Mouse (Mus musculus) cerebellum, postnatal 4 days (tissue): ENCODE measurements around the gene Ercc2.

Experiments used
- DNase-seq, 2 experiments: peaks; one replicate each; pipeline ENCODE4 v3.0.0; 2022; ENCODE audit warnings: low spot score in 2 of 2, mixed read lengths in 1 of 2

Ercc2 gene

DNA sequence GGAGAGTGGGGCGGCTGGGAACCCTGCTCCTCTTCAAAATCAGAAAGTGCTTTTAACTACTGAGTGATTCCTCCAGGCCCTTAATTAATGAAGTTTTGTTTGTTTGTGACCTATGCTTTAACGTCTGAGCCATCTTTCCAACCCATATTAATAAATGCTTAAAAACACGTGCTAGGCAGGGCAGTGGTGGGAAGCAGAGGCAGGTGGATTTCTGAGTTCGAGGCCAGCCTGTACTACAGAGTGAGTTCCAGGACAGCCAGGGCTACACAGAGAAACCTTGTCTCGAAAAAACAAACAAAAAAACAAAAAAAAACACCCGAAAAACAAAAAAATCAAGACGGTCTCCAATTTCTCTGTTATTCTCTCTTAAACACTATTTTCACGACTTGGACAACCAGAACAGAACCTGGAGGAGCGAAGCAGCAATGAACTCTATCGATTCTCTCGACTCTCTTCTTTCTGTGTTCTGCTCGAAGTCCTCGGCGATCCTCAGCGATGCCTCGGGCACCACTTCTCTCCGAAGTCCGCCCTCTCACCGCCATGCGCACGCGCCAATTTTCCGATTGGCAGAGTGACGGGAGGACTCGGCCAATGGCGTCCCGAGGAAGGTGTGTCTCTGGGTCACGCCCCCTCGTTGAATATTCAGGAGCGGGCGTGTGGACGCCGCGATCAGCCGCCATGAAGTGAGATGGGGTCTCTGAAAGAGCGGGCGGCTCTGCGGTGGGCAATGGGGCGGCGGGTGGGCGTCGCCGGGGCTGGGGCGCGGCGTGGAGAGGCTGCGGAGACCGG is at the start of gene Ercc2:
Ercc2 (plus strand) TSS at position 634 of the 789 bp plus-strand sequence.
- DNase-seq = peak; percentile 97 to 98

DNA sequence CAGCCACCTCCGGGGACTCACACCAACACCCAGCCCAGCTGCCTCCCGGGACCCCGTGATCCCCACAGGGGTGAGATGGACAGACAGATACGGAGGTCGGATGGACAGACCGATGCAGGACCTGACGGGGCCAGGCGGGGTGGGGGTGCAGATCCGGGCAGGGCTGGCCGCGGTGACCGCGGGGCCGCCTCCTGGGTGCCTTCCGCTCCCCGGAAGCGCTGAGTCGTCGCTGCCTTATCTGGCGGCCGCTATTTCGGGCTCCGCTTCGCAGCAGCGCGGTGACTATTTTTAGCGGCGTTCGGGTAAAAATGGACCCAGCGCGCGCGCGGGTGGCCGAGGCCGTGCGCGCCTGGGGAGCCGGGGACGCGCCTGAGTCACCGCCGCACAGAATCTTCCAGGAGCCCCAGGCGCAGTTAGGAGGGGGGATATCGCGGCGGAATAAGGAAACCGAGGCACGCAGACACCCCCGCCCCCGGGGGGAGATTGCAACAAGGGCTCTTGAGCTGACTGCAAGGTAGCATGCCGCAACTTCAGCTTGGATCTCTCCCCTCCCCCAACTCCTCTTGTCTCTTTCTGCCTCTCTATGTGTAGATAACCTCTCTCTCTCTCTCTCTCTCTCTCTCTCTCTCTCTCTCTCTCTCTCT is 49.0 kb upstream of the Ercc2 start:
- peak in 1 of 2 experiments; percentile 61 for DNase-seq

DNA sequence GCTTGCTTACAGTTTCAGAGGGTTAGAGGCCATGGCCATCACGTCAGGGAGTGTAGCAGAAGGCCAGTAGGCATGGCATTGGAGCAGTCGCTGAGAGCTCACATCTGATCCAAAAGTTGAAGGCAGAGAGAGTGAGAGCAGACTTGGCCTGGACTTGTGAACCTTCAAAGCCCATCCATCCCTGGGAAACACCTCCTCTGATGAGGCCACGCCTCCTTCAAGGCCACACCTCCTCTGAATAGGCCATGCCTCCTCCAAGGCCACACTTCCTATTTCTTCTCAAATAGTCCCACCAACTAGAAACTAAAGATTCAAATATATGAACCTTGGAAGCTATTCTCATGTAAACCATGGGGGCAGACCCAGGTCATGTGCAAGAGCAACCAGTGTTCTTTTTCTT is 46.2 kb upstream of the Ercc2 start:
- no peak for DNase-seq

DNA sequence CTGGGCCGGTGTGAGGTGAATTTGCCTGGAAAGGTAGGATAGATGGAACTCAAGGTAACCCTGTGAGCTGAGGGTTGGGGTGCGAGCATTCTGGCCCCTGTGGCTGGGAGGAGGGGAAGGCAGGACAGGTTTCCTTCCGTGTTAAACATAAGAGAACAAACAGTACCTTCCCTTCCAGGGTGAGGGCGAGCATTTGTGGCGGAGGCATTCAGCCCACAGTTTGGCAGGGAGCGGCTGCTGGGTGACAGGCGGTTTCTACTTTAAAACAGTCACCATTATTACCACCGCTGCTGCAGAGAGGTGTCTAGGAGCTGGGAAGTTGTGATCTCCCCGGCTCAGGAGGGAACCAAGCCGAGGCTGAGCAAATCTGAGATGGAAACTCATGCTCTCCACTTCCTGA is 44.7 kb upstream of the Ercc2 start:
- no peak for DNase-seq

DNA sequence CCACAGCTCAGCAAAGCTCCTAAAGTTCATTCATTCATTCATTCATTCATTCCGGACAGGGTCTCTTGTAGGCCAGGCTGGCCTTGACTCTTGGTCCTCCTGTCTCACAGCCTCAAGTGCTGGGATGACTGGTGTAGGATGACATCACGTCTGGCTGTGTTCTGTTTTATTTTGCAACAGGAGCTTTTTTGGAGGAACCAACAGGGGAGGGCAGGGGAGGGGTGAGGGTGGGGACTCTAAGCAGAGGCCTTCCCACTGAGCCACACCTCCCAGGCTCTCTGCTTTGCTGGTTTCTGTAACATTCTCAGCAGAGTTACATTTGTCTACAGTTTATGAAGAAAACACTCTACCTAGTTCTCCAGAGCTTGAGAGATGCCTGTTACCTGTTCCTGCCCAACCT is 43.8 kb upstream of the Ercc2 start:
- no peak for DNase-seq

DNA sequence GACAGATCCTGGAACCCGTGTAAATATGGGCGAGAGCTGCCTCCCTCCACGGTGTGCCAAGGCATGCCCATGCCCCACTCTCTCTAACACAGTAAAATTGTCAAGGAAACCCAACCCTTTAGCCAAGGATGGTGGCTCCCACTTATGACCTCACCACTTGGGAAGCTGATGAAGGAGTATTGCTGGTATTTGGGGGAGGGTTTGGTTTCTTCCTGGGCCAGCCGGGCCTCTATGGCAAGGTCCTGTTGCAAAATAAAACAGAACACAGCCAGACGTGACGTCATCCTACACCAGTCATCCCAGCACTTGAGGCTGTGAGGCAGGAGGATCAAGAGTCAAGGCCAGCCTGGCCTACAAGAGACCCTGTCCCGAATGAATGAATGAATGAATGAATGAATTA is 43.2 kb upstream of the Ercc2 start:
- no peak for DNase-seq

DNA sequence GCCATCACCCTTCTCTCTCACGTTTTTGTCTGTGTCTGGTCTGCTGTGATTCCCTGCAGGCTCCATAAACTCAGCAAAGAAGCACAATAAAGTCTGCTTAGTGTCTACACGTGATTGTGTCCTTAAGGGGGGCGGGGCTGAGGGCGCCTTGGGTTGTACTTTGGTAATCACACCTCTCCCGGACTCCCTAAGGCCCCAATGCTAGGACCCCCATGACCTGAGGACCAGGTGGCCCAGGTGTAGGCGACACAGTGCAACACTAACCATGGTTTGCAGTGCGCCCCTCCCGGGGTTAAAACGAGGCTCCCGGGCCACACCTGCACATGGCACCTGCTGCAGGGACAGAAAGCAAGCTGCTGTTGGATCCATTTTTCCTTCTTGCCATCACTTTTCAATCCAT is 40.6 kb upstream of the Ercc2 start:
- DNase-seq = no peak

DNA sequence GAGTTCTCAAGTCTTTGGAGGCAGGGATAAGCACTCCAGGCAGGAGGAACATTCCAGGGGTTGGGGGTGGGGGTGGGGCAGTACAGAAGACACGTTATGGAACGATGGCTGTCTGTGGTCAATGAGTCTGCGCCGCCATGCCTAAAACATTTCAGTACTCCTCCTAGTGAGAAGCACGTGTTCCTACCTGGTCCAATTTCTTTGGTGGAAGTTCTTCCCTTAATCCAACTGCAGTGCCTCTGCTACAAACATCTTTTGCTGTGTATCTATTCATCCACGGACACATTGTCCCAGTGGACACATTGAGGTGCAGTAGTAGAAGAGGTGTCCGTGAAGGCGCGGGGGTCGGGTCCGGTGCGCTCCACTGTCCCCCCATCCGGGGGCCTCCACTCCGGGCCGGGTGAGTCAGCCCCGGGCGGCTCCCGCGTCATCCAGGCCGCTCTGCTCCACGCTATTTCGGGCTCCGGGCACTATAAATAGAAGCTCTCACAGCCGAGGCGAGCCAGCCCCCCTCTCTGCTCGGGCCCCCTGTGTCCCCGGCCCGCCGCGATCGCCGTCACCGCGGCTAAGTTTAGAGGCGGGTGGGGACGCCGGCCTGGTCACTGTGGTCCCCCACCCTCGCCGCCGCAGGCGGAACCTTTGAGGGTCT is 39.9 kb upstream of the Ercc2 start:
- no peak for DNase-seq

DNA sequence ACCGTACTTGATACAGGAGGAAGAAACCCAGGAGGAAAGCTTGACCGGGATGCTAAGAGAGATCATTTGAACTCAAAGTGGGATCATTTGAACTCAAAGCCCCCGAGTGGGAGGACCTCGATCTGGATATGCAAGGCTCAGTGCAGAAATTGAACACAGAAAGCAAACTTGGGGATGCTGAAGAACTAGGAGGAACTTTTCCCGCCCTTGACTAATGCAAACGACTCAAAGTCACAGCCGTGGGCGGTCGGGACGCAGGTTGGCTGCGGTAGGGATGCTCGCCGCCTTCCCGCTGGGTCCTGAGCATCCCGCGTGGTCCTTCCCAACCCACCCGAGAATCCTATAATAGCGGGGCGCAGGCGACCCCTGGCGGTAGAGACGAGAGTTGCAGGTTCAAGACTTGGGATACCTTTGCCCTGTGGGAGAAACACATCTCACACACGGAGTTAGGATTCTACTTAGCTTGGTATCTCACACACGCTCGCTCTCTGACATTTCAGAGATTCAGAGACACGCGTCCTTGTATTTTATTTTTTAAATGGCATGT is 39.3 kb upstream of the Ercc2 start:
- DNase-seq = peak; percentile 86 to 91

DNA sequence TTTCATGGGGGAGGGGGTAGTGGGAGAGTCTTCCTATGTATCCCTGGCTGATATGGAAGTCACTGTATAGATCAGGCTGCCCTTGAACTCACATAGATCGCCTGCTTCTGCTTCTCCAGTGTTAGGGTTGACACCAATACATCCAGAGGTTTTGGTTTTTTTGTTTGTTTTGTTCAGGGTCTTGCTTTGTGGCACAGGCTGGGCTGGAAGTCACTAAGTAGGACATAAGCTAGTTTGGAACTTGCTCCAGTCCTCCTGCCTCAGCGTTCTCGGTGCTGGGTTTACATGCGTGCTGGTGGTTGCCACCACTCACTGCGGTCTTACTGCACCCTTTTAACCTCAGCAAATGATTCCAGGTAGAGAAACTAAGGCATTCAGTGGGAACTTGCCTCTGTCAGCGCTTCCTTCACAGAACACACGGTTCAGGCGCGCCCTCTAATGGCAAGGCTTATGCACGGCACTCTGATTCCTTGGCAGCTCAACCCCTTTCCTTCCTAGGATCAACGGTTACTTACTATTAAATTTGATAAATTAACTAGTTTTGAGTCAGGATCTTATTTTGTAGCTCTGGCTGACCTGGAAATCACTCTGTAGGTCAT is 38.5 kb upstream of the Ercc2 start:
- peak in 1 of 2 experiments; percentile 67 for DNase-seq

DNA sequence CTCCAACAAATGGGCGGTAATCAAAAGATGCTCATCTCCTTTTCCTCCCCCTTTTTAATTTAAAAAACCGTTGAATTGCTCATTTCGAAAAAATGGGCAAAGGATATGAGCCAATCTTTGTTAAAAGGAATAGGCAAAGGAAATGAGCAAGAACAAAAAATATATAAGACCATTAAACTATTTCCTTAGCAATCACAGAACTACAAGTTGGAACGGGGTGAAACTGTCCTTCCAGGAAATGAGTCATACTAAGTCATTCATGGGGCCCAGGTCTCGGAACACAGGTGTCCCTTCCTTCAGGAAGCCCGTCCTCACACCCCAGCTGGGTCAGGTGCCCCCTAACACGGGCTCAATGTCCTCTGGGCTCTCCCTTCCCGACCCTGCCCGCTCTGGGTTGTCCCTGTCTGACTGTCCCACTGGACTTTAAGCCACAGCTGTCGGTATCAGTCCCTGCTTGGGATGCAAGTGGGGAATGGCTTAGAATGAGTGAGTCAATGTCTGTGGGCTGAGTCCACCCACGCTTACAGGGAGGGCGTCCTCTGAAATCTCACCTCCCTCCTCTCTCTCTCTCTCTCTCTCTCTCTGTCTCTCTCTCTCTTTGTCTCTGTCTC is 37.5 kb upstream of the Ercc2 start, which contains the start of gene Ercc1:
Ercc1 (plus strand) TSS at position 542 of the 611 bp plus-strand sequence.
- no peak for DNase-seq

DNA sequence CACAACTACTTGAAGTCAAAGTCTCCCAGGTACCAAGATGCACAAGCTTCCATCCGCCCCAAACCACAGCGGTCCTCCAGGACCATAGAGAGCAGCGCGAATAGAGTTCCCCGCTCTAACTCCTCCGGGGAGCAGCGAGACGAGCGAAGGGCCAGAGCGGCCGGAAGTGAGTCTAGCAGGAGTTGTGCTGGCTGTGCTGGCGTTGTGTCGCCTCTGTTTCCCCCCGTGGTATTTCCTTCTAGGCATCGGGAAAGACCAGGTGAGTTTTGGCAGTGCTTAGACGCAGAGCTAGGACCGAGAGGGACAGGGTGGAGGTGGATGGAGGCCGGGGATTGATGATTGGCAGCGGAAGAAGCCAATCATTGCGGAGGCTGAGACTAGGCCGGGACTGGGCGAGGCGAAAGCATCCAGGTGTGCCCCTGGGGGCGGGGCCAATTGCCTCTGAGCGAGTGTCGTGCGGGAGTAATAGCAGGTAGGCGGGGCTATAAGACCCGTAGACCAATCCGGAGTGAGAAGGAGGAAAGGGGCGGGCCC is 36.8 kb upstream of the Ercc2 start:
- DNase-seq = peak; percentile 83 to 92

DNA sequence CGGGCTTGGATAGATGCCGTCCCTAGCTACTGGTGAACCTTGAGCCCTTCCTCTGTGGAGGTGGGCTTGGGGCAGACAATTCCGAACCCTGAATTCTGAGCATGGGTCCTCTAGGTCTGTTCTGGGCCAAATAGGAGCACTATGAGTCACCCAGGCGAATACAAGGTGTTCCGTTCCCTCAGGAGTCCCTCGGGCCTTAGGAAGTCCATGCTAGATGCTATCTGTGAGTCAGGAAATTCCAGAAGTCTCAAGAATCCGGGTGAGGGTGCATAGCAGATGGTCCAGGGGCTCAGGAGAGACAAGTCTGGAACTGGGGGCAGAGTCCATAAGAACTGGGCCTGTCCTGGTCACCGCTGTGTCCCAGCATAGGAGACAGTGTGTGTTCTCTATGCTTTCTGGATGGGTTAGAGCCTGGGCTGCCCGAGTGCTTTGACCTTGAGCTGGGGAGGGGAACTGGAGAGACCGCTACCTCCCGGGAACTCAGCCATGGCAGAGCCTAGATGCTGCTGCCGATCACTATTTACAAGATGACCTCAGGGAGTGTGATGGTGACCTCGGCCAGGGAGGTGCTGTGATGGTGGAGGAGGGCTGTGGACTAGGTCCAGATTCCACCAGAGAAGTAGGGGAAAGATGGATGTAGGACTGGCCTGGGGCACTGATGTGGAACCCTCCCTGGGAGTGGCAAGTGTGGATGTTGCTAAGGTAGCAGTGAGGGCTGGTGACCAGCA is 32.5 kb upstream of the Ercc2 start:
- no peak for DNase-seq

DNA sequence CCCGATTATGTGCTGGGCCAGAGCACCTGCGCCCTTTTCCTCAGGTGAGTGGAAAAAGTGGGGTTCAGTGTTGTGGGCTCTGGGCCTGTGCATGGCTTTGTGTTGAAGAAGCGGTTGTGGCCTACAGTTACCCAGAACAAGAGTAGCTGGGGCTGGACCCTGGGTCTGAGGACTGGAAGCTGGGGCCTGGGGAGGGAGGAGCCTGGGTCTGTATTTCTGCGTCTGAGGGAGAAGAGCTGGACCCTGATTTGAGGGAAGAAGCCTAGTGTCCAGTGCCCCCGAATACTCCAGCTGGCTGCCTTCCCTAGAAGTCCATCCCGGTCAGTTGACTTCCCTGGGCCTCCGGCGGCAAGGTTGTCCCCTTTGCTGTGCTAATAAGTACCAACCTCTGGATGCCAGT is 31.6 kb upstream of the Ercc2 start:
- DNase-seq = no peak

DNA sequence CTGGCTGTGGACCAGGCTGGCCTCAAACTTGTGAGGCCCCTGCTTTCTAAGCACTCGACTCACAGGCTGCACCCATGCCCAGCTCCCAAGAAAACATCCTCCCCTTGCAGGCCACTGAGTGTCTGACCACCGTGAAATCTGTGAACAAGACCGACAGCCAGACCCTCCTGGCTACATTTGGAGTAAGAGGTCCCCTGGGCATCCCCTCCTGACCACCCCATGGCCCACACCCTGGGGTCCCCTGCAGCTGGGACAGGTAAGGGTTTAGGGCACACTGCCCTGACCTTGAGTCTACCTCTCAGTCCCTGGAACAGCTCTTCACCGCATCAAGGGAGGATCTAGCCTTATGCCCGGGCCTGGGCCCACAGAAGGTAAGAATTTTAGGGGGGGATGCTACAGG is 26.8 kb upstream of the Ercc2 start:
- DNase-seq = no peak

DNA sequence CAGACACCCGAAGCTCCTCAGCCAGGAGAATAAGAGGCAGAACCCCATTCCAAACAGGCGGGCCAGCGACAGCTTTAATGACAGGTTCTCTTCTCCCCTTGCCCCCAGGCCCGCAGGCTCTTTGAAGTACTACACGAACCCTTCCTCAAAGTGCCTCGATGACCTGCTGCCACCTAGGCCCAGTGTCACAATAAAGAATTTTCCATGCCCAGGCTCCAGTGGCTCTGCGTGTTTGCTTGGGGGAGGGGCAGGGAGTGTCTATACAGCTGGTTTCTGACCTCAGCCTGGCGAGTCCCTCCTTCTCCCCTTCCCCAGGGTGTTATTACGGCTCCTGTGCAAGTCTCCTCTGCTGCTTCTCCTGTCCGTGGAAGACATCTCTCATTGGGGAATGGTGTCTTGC is 25.5 kb upstream of the Ercc2 start:
- no peak for DNase-seq

DNA sequence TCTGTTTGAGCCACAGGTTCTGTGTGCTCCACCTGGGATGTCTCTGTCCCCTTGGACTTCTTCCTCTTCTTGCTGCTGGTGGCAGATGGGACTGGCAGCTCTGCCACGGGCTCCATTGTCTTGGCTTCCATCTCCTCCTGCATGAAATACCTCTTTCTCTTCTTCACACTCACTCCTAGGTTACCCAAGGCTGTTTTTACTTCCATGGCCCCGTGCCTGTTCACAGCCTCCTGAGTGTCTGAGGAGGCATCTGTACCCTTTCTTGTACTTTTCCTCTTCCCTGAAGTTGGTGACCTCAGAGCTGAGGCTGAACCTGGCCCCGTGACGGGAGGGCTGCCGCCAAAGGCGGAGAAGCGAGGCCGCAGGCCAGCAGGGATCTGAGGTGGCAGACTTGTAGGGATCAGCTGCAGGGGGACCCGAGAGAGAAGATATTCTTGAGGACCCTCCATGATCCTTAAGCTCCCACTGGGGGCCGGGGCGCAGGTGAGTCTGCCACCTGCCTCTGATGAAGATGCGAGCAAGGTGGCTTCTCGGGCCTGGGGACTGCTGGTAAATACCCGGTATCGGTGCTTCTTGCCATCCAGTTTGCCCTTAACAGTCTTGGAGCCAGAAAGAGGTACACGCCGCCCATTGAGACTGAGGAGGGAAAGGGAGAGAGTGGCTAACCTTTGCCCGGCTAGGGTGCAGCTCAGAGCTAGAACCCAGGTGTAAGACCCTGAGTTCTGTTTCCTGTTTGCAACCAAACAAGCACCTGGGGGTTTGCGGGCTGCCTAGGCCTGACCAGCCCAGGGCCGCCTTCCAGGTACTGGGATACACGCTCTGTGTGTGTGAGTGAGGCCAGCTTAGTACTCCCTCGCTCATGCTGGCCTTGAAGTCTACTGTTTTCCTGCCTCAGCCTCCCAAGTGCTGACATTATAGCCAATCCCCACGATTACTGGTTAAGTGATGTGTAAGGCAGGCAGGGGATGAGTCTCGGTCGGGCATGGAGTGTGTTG is 24.1 kb upstream of the Ercc2 start:
- DNase-seq = no peak

DNA sequence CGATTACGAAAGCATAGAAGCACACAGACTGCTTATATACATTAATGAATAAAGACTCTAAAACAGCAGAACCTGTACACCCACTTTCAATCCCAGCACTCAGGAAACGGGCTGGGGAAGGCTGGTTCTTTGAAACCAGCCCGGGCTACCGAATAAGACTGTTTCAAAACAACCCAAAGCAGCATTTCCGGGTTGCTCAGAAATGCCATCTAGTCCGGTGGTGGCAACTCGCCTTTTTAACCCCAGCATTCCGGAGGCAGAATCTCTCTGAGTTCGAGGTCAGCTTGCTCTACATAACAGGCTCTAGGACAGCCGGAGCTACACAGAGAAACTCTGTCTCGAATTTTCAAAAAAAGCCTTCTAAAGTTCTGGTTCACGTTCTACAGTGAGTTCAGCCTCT is 23.2 kb upstream of the Ercc2 start:
- no peak for DNase-seq

DNA sequence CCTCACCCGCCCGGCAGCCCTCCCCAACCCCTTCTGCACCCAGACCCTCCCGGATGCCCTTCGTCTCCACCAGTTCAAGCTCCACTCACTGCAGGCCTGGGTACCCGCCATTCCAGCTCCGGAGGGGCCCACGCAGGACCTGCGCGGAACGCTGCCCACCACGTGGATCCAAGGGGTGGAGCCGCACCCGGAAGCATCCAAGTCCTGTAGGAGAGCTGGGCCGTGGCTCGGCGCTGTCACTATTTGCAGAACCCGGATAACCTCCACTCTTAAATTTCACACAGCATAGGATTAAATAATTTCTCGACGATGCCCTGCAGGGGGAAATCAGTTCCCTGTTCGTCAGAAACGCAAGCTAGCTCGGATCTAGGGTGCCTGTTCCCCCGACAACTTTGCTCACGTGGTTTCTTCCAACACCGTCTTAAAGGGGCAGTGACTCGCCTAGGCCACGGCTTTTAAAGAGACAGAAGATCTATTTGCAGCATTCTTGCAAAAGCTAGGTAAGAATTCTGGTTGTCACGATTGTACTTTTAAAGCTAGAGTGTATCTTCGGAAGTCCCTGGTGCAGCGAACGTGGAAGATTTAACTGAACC is 22.4 kb upstream of the Ercc2 start, which contains the start of the genes Cd3eap and Ppp1r13l:
Cd3eap (minus strand) TSS at position 185 of the 593 bp plus-strand sequence.
Ppp1r13l (plus strand) TSS at position 451 of the 593 bp plus-strand sequence.
- DNase-seq = peak; percentile 66 to 84
